Mouse (Mus musculus) spleen, postnatal 36 days (tissue): ENCODE results near the gene Adcy1.
"Not testable (repeated sequence)": the region's sequence is repeated elsewhere in the genome, so short reads cannot be mapped to it uniquely, and the experiment has no call there.

Experiments
- DNase-seq, 2 experiments: peaks; one replicate each; pipeline ENCODE4 v3.0.0; 2022; ENCODE audit warnings: low spot score in 2 of 2, mixed read lengths in 1 of 2

Gene Adcy1

DNA sequence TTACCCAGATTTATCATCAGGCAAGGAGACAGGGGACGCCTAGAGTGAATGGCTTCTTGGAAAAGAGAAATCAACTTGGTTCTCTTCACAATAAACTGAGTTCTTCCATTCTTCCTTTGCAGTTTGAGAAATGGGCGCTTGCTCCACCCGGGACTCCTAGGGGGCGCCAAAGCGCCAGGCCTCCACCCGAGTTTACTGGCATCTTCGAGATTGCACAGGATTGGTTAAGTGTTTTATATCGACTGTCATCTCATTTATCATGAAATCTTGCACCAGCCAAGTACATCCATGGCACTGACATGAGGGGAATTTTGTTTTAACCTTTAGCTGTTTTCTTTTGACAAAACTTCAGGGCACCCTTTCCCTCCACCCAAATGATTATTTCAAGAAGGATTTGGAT lies 152.4 kb downstream of the Adcy1 start:
- no peak for DNase-seq

- DNase-seq = not testable (repeated sequence)
Measured at GRCm38 (mm10) chr11:7221826-7222225, 158.5 kb downstream of the Adcy1 start.

- DNase-seq = no peak
Measured at GRCm38 (mm10) chr11:7226200-7226599, 162.9 kb downstream of the Adcy1 start.

GRCm38 (mm10) chr11:7226810-7227550 lies 163.7 kb downstream of the Adcy1 start:
- DNase-seq = no peak

DNA sequence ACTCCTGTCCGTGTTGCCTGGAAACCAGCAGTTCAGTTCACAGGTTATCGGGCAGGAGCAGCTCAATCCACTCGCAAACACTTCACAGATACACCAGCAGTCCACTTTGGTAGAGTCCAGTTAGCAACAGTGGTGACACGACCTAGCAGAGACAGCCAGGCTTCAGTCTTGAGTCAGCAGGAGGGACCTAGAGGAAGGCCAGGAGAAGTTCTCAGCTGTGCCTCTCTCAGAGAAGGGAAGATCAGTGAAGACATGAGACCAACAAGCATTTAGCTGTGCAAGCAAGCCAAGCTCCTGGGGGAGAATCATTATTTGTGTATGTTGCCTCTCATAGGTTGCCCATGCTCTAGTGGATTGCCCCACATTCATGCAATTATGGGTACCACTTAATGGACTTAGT lies 164.8 kb downstream of the Adcy1 start:
- DNase-seq = no peak
